Mouse (Mus musculus) B cell, adult 62 days (primary cell): Measurements from ENCODE around the gene R3hdml. TPM values are rescaled to one million over a fixed set of nuclear protein-coding genes. Genes with fewer than 3 reads are reported as not detected.

ENCODE experiments used
- total RNA-seq: library from RNA; stranded (reverse); gene quantifications from 4 replicates; pipeline ENCODE4 v1.2.4, GENCODE M21; 2023

The R3hdml gene
- not detected in 4 replicates for total RNA-seq

DNA sequence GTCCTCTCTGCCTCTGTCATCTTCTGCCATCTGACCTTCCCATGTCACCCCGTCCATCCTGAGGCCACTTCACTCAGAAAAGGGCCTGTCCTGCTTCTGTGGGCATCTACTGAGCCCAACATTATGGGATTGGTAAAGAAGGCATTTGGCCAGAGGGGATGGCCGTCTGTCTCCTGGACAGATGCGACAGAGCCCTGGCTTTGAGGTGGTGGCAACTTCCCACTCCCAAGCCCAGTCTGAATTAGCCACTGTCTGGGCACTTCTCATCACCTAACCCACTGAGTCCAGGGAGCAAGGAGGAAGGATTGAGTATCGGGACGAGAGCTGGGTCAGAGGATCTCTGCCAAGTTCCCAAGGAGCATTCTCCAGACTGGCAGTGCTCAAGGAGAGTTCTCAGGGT, at the start of gene R3hdml:
Gene R3hdml, plus strand, starts transcription at position 301 of the 400 bp plus-strand sequence.

DNA sequence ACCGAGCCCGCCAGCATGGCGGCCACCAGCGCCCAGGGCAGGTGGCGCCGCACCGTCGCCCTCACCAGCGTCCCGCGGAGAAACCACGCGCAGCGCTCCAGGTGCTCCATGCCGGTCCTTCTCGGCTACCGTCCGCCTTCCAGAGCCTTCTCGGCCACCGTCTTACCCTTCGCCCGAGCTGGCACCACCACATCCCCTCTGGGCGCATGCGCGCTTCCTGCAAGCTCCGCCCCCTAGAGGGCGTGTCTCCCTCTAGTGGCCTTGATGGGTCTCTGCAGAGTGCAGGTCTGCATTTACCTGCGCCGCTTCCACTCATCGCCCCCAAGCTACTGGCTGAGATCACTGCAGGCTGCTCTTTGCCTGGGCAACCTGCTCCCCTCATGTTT, 19.7 kb upstream of the R3hdml start, which contains the start of gene Fitm2:
Gene Fitm2, minus strand, starts transcription at position 164 of the 386 bp plus-strand sequence.

DNA sequence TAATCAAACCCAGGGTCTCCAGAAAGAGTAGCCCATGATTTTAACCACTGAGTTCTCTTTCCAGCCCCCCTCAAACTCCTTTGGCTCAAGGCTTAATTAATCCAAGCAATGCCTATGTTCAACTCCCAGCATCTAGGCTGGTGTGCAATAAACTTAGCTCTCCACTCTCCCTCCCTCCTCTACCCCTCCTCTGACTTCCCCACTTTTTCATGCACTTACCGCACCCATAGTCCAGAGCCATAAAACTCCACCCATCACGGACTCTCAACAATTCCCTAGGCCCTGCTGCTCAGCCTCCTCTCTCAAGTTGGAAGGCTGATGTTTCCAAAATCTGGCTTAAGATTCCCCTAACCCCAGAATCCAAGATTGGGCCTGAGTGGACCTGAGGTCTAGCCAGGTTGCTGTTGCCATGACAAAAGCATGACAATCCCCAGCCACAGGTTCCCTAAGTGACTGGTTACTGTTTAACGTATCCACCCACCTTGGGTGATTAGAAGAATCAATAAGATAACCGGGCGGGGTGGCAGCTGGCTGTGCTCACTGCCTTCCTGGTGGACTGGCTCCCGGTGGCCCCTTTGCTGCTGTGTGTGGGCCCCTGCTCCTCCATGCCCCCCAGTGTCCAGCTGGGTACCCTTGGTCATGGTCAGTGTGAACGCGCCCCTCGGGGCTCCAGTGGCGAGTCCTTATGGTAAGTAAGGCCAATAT, 14.3 kb downstream of the R3hdml start, which contains the start of gene Hnf4a:
Gene Hnf4a, plus strand, starts transcription at position 509 of the 705 bp plus-strand sequence.

Other genes with a start within 250 kb of the R3hdml start
- gene Jph2, start 94.3 kb upstream of the R3hdml start, total RNA-seq, result 0.18 TPM in 1 of 4 replicates, not detected in the others
- gene Oser1, start 67.6 kb upstream of the R3hdml start, total RNA-seq, result 152 to 161 TPM (median 155 TPM) in 4 replicates
- gene Gdap1l1, start 53.8 kb upstream of the R3hdml start, total RNA-seq, result not detected in 4 replicates
- gene Fitm2, start 19.7 kb upstream of the R3hdml start, total RNA-seq, result 3.3 to 4.3 TPM (median 3.7 TPM) in 4 replicates
- gene Hnf4a, start 14.5 kb downstream of the R3hdml start, total RNA-seq, result not detected in 4 replicates
- 227 to 245 TPM (median 234 TPM) in 4 replicates for gene Ttpal, start 110.0 kb downstream of the R3hdml start, total RNA-seq
- 1,350 to 1,399 TPM (median 1,388 TPM) in 4 replicates for gene Serinc3, start 152.8 kb downstream of the R3hdml start, total RNA-seq
- 220 to 254 TPM (median 233 TPM) in 4 replicates for gene Pkig, start 166.1 kb downstream of the R3hdml start, total RNA-seq